In the genomic region with DNA sequence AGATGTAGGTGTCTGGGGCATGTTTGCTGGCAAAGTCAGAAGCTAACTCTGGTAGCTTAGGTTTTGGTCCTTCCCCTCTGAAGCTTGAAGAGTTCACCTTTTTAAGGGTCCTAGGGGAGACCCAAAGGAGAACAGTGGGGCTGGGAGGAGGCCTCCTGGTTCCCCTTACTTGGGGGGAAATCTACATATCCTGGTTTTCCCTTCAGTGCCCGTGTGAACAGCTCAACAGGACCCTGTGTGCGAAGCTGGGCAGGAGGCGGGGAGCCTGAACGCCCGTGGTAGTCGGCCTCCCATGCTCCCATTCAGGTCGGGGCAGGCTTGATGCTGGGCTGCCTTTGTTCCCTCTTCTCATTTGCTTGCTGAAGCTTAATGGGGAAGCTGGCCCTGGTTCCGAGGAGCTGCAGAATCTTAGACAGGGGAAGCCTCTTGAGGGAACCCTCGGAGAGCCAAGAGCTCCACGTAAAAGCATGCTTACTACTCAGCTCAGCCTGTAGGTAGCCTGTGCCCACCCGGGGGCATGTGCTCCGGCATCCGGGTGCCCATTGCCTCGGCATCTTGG, we compare ENCODE assay signal across 10 mouse cellular contexts. TPM values are rescaled to one million over a fixed set of nuclear protein-coding genes. Genes with fewer than 3 reads are reported as not detected.
DNase-seq lines count a peak whose midpoint lies in the region; ATAC-seq lines count a peak whose summit lies in the region.
"Had no signal": no experiment of that assay in that cellular context is flagged by ENCODE, and none has a peak within 500 bp of the region (broad histone marks: within the 10 kb centered on the region; RNA-seq: fewer than 3 reads in every experiment).

No protein-coding gene starts in this region.

- 77% methylated on average over 14 of the region's 14 CpGs for WGBS in limb, embryonic 10.5 days
- 61% methylated on average over 14 of the region's 14 CpGs for WGBS in stomach, embryonic 15.5 days

- ATAC-seq in stomach, embryonic 15.5 days (ENCODE audit: insufficient read depth, low FRiP score, low read depth), result no peak
- ATAC-seq: intestine, embryonic 15.5 days had no signal

- H3K9ac ChIP-seq in stomach, embryonic 15.5 days, result no peak overlapping the region
- H3K9ac ChIP-seq: intestine, embryonic 15.5 days had no signal

- peaks cover 6% of the 10 kb centered on the region for H3K36me3 ChIP-seq in limb, embryonic 10.5 days
- no peaks in the 10 kb centered on the region for H3K36me3 ChIP-seq in stomach, embryonic 15.5 days
- H3K36me3 ChIP-seq: intestine, embryonic 15.5 days had no signal

- peaks cover 68% of the 10 kb centered on the region for H3K4me1 ChIP-seq in limb, embryonic 10.5 days
- peaks cover 86% of the 10 kb centered on the region for H3K4me1 ChIP-seq in stomach, embryonic 15.5 days

- H3K27ac ChIP-seq in limb, embryonic 10.5 days, result 0 out of 2 replicates have a peak overlapping the region, but pooled peaks have one; percentile 39
- peak overlapping the region; percentile 71 for H3K27ac ChIP-seq in stomach, embryonic 15.5 days
- H3K27ac ChIP-seq: intestine, embryonic 15.5 days had no signal

- H3K4me2 ChIP-seq in stomach, embryonic 15.5 days, result no peak overlapping the region
- H3K4me2 ChIP-seq: intestine, embryonic 15.5 days had no signal

- peak; percentile 91 for DNase-seq in heart, adult 11 months
- no peak for DNase-seq in heart, postnatal 4 days
- DNase-seq in right cerebral cortex, postnatal 10 days (ENCODE audit: low spot score in 2 of 2), result peak; percentile 72 to 78
- no peak for DNase-seq in right cerebral cortex, postnatal 36 days (ENCODE audit: low spot score in 2 of 2)
- DNase-seq in limb, embryonic 10.5 days (ENCODE audit: low spot score), result no peak
- DNase-seq in cerebellum, adult 8-10 months, result no peak
- no peak for DNase-seq in testis, postnatal 10 days (ENCODE audit: low spot score)

- H3K4me3 ChIP-seq in limb, embryonic 10.5 days, result no peak overlapping the region
- H3K4me3 ChIP-seq in stomach, embryonic 15.5 days (replicated peaks), result no peak overlapping the region
- H3K4me3 ChIP-seq: erythroblast, embryonic 14.5 days; intestine, embryonic 15.5 days had no signal

- no peaks in the 10 kb centered on the region for H3K9me3 ChIP-seq in limb, embryonic 10.5 days (replicated peaks)
- H3K9me3 ChIP-seq in stomach, embryonic 15.5 days, result no peaks in the 10 kb centered on the region
- H3K9me3 ChIP-seq: intestine, embryonic 15.5 days had no signal

- no peaks in the 10 kb centered on the region for H3K27me3 ChIP-seq in limb, embryonic 10.5 days (ENCODE audit: low read depth, poor library complexity, severe bottlenecking)
- H3K27me3 ChIP-seq in stomach, embryonic 15.5 days (replicated peaks), result no peaks in the 10 kb centered on the region
- H3K27me3 ChIP-seq: intestine, embryonic 15.5 days had no signal

RNA-seq across cellular contexts. Expression of gene Gramd4, which starts 30.2 kb away (rescaled TPM):
- 10 to 100 TPM; 30.1 to 33.6 TPM for total RNA-seq in heart, postnatal 4 days (2021)
- polyA plus RNA-seq in limb, embryonic 10.5 days (2016; fragmentation: Nextera tagmentation; extraction: Ambion mirVana), result 13.0 and 14.1 TPM in 2 replicates
- 13.8 and 15.2 TPM in 2 replicates for polyA plus RNA-seq in stomach, embryonic 15.5 days (2015; fragmentation: Nextera tagmentation; extraction: Ambion mirVana)

RNA-seq across cellular contexts. Expression of gene Celsr1, which starts 54.1 kb away (rescaled TPM):
- 10 to 100 TPM; 20.0 to 21.3 TPM for total RNA-seq in heart, postnatal 4 days (2021)
- polyA plus RNA-seq in limb, embryonic 10.5 days (2016; fragmentation: Nextera tagmentation; extraction: Ambion mirVana), result 0.67 and 0.86 TPM in 2 replicates
- polyA plus RNA-seq in stomach, embryonic 15.5 days (2015; fragmentation: Nextera tagmentation; extraction: Ambion mirVana), result 3.1 and 3.2 TPM in 2 replicates

Comparison
In these comparisons a context has a peak if more than half of its experiments do, and no peak if none do; other contexts are left out.
1. DNase-seq: peak in heart, adult 11 months (single experiment) and right cerebral cortex, postnatal 10 days (2 of 2); none in heart, postnatal 4 days (single experiment), right cerebral cortex, postnatal 36 days (0 of 2), limb, embryonic 10.5 days (single experiment), cerebellum, adult 8-10 months (single experiment) and testis, postnatal 10 days (single experiment).